Mouse (Mus musculus): Measurements from ENCODE around the gene Muc13. TPM values are rescaled to one million over a fixed set of nuclear protein-coding genes. Genes with fewer than 3 reads are reported as not detected.

The Muc13 gene
- 0.04 and 0.06 TPM in 2 replicates for polyA plus RNA-seq (2012; rRNA removed)

GRCm38 (mm10) chr16:33793846-33794791, at the start of gene Muc13:
Muc13 (plus strand) TSS chr16:33794037.

GRCm38 (mm10) chr16:33829301-33829831, 35.5 kb downstream of the Muc13 start, which contains the start of gene Itgb5:
Itgb5 (plus strand) TSS chr16:33829665.

Other genes starting within 250 kb of the Muc13 start
- gene Heg1, start 109.7 kb upstream of the Muc13 start, polyA plus RNA-seq (2012; rRNA removed), result 11.3 and 11.4 TPM in 2 replicates
- 25.1 and 31.3 TPM in 2 replicates for gene Itgb5, start 35.6 kb downstream of the Muc13 start, polyA plus RNA-seq (2012; rRNA removed)
- gene Umps, start 173.0 kb downstream of the Muc13 start, polyA plus RNA-seq (2012; rRNA removed), result 17.9 and 18.4 TPM in 2 replicates